Mouse (Mus musculus): Measurements from ENCODE around the gene Rhot2.

The Rhot2 gene

GRCm38 (mm10) chr17:25794197-25794596 lies 50.5 kb downstream of the Rhot2 start:
- DNase-seq (ENCODE audit: low read depth, low spot score), result no peak
- peaks cover 3% of the 10 kb centered on the region; the same call in 1 of the 2 replicates for H3K36me3 ChIP-seq (ENCODE audit: control insufficient read depth, insufficient read depth, low read length, poor library complexity, severe bottlenecking)
- no peaks in the 10 kb centered on the region for H3K27me3 ChIP-seq (ENCODE audit: control insufficient read depth, insufficient read depth, low read length, poor library complexity, severe bottlenecking)

- DNase-seq (ENCODE audit: low read depth, low spot score), result peak; percentile 68
- peaks cover 3% of the 10 kb centered on the region; the same call in 1 of the 2 replicates for H3K36me3 ChIP-seq (ENCODE audit: control insufficient read depth, insufficient read depth, low read length, poor library complexity, severe bottlenecking)
- H3K27me3 ChIP-seq (ENCODE audit: control insufficient read depth, insufficient read depth, low read length, poor library complexity, severe bottlenecking), result no peaks in the 10 kb centered on the region
Observed at GRCm38 (mm10) chr17:25792615-25793014, 52.0 kb downstream of the Rhot2 start, which contains the start of gene Fam173a. Fam173a (minus strand) TSS chr17:25792901.

GRCm38 (mm10) chr17:25791843-25792527 lies 52.7 kb downstream of the Rhot2 start:
- Histone ChIP-seq H3K27me3 (ENCODE audit: control insufficient read depth, insufficient read depth, low read length, poor library complexity, severe bottlenecking) (no peaks in the 10 kb centered on the region), H3K36me3 (ENCODE audit: control insufficient read depth, insufficient read depth, low read length, poor library complexity, severe bottlenecking) (peaks cover 3% of the 10 kb centered on the region; the same call in 1 of the 2 replicates)
- peak; percentile 86 for DNase-seq (ENCODE audit: low read depth, low spot score)

- DNase-seq (ENCODE audit: low read depth, low spot score), result no peak
- H3K36me3 ChIP-seq (ENCODE audit: control insufficient read depth, insufficient read depth, low read length, poor library complexity, severe bottlenecking), result peaks cover 3% of the 10 kb centered on the region; the same call in 1 of the 2 replicates
- no peaks in the 10 kb centered on the region for H3K27me3 ChIP-seq (ENCODE audit: control insufficient read depth, insufficient read depth, low read length, poor library complexity, severe bottlenecking)
Observed at GRCm38 (mm10) chr17:25791320-25791842, 53.3 kb downstream of the Rhot2 start.

All from splenic B cell, adult 2 months (primary cell).